Mouse (Mus musculus): Measurements from ENCODE around the gene Cobl.

The Cobl gene

GRCm38 (mm10) chr11:12219594-12220530, 244.9 kb downstream of the Cobl start:
- no peak for DNase-seq (ENCODE audit: low read depth)

- DNase-seq (ENCODE audit: low read depth) = no peak
These were observed 247.9 kb downstream of the Cobl start for GRCm38 (mm10) chr11:12216897-12217296.

- no peak for DNase-seq (ENCODE audit: low read depth)
These were observed 249.2 kb downstream of the Cobl start for GRCm38 (mm10) chr11:12215582-12215981.

GRCm38 (mm10) chr11:12208574-12208973, 256.2 kb downstream of the Cobl start:
- DNase-seq (ENCODE audit: low read depth) = no peak

- no peak for DNase-seq (ENCODE audit: low read depth)
These were observed 259.3 kb downstream of the Cobl start for GRCm38 (mm10) chr11:12205201-12206161.

GRCm38 (mm10) chr11:12199441-12199840, 265.3 kb downstream of the Cobl start:
- DNase-seq (ENCODE audit: low read depth) = no peak

GRCm38 (mm10) chr11:12198700-12199349, 265.9 kb downstream of the Cobl start:
- no peak for DNase-seq (ENCODE audit: low read depth)

GRCm38 (mm10) chr11:12198017-12198416, 266.7 kb downstream of the Cobl start:
- no peak for DNase-seq (ENCODE audit: low read depth)

GRCm38 (mm10) chr11:12197542-12197941, 267.2 kb downstream of the Cobl start:
- DNase-seq (ENCODE audit: low read depth) = no peak

GRCm38 (mm10) chr11:12195390-12195789, 269.4 kb downstream of the Cobl start:
- DNase-seq (ENCODE audit: low read depth) = no peak

GRCm38 (mm10) chr11:12193369-12193768, 271.4 kb downstream of the Cobl start:
- no peak for DNase-seq (ENCODE audit: low read depth)

GRCm38 (mm10) chr11:12191386-12191785, 273.4 kb downstream of the Cobl start:
- no peak for DNase-seq (ENCODE audit: low read depth)

GRCm38 (mm10) chr11:12190417-12190816, 274.3 kb downstream of the Cobl start:
- DNase-seq (ENCODE audit: low read depth) = no peak
